Mouse (Mus musculus): ENCODE data around the gene Bbip1.
A peak's percentile ranks its signal among the peaks of the same experiment; 100 is the strongest.
"Not testable (repeated sequence)": the region's sequence is repeated elsewhere in the genome, so short reads cannot be mapped to it uniquely, and the experiment has no call there.

Gene Bbip1

DNA sequence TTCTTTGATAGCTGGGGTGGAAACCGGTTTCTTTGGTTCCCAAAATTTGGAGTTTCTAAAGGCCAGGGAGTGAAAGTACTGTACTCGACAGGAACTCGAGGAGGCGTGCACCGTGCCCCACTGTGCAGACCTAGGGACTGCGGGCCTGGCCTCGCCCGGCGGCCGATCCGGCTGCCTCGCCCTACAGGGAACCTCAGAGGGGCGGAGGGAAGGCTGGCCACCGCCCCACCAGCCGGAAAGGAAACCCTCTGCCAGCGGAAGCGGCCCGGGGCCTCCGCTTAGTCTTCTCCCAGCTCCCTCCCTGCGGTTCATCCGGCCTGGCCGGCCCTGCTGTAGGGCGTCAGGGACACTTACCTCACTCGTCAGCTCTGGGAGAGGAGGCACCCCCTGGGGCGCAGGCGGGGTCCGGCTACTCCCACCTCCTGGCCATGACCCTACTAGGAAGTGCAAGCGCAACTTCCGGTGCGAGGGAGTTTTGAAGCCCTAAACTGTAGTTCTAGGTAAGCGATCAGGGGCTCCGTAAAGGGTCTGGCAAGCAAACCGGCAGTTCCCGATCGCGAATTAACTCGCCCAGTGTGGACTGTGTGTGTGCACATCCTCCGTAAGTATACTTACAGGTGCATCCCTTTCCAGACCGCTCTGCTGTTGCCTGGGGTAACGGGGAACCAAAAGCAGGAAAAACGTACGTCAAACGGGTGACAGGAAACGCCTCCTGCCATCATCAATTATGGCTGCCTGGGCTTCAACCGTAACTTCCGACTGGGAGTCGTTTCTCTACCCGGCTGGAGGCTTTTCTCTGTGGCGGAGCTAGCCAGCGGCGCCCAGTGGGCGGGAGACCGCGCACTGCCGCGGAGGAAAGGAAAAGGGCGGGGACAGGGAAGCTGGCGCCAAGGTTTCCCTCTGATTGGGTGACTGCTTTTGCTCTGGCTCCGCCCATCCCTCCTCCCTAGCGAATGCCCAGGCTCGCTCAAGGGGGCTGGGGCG, at the start of gene Bbip1, which contains the start of gene Shoc2:
Gene Bbip1, minus strand, starts transcription at position 826 of the 984 bp plus-strand sequence.
Gene Shoc2, plus strand, starts transcription at position 505 of the 984 bp plus-strand sequence.
- peak; percentile 99 for DNase-seq (ENCODE audit: extremely low read depth, insufficient read length, low spot score)

GRCm38 (mm10) chr19:53993860-53994259, 49.4 kb upstream of the Bbip1 start:
- DNase-seq (ENCODE audit: extremely low read depth, insufficient read length, low spot score): no peak

DNA sequence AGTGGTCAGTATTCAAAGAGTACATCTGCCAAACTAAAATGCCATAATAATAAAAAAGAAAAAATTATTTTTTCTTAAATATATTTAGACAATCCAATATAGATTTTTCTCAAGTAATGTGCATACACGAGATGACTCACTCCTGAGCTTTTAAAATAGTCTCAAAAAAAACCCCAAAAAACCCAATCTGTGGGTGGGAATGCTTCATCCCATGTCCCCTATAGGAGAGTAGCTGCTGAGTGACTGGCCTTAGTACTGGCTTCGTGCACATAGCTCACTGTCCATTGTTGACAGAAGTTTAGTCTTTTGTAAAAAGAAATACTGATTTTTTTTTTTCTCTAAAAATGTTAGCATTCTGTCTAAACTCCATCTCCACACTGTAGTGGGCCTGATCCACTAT, 46.1 kb upstream of the Bbip1 start:
- DNase-seq (ENCODE audit: extremely low read depth, insufficient read length, low spot score): no peak

DNA sequence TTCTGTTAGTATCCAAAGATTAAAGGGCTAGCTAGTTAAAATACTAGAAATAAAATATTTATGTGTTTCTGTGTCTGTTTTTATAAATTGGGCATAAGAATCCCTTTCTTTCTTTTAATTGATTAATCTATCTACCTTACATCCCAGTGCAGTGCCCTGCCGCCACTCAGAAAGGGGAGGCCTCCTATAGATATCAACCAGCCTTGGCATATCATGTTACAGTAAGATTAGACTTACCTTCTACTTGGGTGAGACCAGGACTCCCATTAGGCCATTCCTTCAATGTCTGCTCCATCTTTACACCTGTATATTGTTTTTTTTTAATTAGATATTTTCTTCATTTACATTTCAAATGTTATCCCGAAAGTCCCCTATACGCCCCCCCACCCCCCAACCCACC, 40.2 kb upstream of the Bbip1 start:
- no peak for DNase-seq (ENCODE audit: extremely low read depth, insufficient read length, low spot score)

DNA sequence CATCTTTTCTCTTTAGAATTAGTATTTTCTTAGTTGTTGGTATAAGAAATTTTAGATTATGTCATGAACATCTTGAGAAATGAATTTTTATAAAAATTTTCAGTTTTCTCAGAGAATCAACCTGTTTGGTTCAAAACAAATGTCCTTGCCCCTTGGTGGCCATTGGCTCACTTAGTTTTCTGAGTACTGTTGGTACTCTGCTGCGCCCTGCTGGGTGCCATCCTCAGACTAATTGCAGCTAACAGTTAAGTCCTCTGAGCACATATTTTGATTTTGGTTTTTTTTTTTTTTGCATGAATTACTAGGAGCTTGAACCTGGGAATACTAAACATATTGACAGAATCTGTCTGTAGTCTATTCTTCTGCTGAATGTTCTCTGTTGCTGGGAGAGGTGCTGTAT, 38.9 kb upstream of the Bbip1 start:
- DNase-seq (ENCODE audit: extremely low read depth, insufficient read length, low spot score): no peak

- DNase-seq (ENCODE audit: extremely low read depth, insufficient read length, low spot score): no peak
These were observed 37.6 kb upstream of the Bbip1 start for GRCm38 (mm10) chr19:53982041-53982440.

DNA sequence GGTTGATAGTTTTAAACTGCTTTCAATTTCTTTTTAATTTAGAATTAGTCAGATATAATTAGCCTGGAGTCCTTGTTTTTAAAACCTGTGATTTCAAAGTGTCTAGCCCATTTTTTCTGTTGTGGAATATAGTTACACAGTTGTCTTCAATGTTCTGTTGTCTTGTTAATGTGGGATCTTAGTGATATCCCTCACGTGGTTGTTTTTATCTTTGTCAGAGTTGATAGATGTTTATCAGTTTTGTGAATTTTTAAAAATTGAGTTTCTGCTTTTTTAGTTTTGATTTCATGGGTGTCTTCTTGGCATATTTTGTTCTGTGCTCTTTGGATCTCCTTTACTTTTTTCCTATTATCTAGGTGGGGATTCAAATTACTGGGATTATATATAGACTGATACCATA, 29.2 kb upstream of the Bbip1 start:
- DNase-seq (ENCODE audit: extremely low read depth, insufficient read length, low spot score): no peak

DNA sequence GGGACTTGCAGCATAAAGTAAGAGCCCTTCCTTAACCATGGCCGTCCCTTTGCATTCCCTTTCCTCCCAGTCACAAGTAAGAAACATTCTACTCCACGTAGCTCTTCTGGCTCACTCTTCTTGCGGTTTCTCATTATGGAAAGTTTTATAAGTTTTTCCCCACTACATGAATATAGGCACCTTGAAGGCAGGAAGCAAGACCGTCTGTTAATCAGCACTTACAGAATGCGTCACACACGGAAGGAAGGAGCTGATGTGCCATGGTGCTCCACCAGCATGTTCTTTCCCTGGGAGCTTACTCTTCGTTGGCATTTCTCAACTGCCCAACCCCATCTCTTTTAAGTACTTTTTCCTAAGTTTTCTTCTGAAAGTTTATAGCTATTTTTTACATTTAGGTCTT, 27.5 kb upstream of the Bbip1 start:
- no peak for DNase-seq (ENCODE audit: extremely low read depth, insufficient read length, low spot score)

- no peak for DNase-seq (ENCODE audit: extremely low read depth, insufficient read length, low spot score)
These were observed 24.8 kb upstream of the Bbip1 start for GRCm38 (mm10) chr19:53969226-53969625.

GRCm38 (mm10) chr19:53964910-53965633, 20.6 kb upstream of the Bbip1 start:
- DNase-seq (ENCODE audit: extremely low read depth, insufficient read length, low spot score): no peak

GRCm38 (mm10) chr19:53964347-53964746, 19.9 kb upstream of the Bbip1 start:
- DNase-seq (ENCODE audit: extremely low read depth, insufficient read length, low spot score): not testable (repeated sequence)

GRCm38 (mm10) chr19:53962511-53962910, 18.1 kb upstream of the Bbip1 start:
- DNase-seq (ENCODE audit: extremely low read depth, insufficient read length, low spot score): no peak

- DNase-seq (ENCODE audit: extremely low read depth, insufficient read length, low spot score): no peak
These were observed 13.1 kb upstream of the Bbip1 start for GRCm38 (mm10) chr19:53957513-53957912.

DNA sequence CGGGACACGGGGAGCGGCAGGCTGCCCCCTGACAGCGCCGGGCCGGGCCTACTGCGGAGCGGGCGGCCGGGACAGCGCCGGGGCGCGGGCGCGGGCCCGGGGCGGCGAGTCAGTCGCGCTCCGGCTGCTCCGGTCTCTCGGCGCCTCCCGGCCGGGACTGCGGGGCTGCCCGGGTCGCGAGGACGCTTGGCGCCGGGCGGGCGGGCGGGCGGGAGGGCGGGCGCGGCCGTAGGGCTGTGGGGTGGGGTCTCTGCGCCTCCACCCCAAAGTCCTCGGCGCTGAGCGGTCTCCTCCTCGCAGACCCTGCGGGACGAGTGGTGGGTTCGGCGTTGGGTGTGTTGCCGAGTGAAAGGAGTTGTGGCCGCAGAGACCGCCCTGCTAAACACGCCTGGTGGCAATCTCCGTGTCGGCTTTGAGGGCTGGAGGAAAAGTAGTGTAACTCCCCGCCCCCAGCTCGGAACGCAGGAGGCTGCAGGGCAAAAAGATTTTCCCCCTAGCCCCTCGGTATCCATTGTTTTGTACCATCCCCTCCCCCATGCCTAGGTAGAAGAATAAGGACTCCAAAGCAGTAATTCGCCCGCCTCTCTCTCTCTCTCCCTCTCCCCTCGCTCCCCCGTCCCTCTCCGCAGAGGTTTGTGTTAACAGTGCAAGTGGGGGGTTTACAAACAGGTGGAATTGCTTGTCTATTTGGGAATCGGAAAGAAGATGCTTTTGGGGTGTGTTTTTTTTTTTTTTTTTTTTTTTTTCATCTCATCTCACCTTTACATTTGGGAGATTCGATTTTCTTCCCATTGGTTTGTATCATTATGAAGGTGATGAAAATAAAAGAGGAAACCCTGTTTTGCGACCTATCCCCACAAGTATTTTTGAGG, 980 bp upstream of the Bbip1 start:
- DNase-seq (ENCODE audit: extremely low read depth, insufficient read length, low spot score): peak; percentile 55

GRCm38 (mm10) chr19:53944786-53945169, 351 bp upstream of the Bbip1 start:
- DNase-seq (ENCODE audit: extremely low read depth, insufficient read length, low spot score): no peak

GRCm38 (mm10) chr19:53942342-53942741, 2.1 kb downstream of the Bbip1 start:
- no peak for DNase-seq (ENCODE audit: extremely low read depth, insufficient read length, low spot score)

DNA sequence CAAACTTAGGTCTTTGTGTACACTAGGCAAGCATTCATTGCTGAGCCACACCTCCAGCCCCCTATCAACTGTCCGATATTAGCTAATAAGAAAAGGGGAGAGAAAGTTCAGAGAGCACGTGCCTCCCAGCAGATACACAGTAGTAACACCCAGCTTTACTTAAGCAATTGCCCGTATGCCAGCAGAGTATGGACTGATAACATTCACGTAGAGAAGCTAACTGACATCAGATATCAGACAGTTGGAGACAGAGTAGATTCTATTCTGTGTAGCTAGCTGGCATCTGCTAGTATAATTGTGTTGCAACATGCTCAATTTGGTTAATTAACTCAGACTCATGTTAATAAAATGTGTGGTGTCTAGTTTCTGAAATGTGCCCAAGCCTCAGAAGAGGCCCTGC, 3.3 kb downstream of the Bbip1 start:
- DNase-seq (ENCODE audit: extremely low read depth, insufficient read length, low spot score): no peak

DNA sequence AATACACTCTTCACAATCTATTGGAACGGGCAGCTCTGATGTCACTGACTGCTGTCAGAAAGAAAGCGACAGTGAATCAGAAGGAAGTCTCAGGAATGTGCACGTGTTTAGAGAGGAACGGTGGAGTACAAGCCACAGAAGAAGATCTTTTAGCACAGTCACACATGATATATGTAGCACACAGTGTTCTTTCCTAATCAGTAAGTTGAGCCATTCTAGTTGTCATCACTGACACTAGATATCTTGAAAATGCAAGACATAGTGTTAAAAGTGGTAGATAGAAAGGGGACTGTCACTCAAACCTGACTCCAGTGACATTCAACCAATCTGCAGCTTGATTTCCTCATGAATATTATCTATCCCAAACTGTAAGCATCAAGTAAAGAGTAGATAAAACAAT, 5.0 kb downstream of the Bbip1 start:
- no peak for DNase-seq (ENCODE audit: extremely low read depth, insufficient read length, low spot score)

DNA sequence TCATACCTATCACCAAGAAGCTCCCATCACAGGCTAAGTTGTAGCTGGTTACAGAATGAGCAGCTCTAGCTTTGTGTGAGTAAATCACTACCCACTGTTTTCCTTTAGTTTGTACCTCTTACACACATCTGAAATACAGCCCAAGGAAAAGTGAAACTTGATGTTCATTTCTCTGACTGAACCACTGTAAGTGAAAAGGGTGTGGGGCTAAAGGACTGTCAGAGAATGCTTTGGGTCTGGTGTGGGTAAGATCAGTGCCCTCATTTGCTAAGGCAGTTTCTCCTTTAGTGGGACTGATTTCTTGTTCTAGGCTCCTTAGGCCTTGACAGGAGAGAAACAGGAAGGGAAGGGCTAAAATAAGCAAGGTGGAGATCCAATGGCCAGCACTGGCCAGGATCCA, 10.4 kb downstream of the Bbip1 start:
- no peak for DNase-seq (ENCODE audit: extremely low read depth, insufficient read length, low spot score)

DNA sequence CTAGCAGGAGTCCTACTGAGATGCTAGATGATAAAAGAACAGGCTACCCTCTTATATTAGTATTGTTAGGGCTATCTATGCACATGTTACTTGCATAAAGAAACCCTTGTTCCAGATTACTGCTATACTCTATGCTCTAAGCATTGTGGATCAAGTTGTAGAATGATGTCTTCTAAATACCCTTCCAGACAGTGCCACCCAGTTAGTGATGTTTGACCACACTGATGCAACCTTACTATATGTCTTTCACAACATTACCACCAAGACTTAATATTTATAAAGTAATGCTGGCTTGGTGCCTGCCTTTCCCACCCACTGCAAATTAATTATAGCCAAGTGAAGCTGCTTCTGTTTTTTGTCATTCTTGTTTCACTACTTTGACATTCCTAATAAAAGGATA, 11.4 kb downstream of the Bbip1 start:
- DNase-seq (ENCODE audit: extremely low read depth, insufficient read length, low spot score): no peak

DNA sequence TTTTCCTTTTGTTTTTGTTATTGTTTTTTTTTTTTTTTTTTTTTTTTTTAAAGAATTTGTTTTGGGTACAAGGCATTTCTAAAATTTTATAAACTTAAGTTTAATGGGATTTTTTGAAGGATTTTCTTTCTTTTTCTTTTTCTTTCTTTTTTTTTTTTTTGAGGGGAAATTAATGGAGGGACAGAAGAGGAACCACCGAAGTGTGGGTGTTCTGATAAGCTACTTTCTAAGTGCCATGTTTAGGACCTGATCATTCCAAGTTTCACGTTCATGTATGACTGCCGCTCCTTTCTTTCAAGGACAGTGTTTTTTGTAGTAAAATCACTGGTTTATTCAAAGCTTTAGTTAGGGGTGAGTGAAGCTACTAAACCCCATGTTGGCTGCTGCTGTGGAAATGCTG, 15.2 kb downstream of the Bbip1 start:
- DNase-seq (ENCODE audit: extremely low read depth, insufficient read length, low spot score): no peak
